In the genomic region with DNA sequence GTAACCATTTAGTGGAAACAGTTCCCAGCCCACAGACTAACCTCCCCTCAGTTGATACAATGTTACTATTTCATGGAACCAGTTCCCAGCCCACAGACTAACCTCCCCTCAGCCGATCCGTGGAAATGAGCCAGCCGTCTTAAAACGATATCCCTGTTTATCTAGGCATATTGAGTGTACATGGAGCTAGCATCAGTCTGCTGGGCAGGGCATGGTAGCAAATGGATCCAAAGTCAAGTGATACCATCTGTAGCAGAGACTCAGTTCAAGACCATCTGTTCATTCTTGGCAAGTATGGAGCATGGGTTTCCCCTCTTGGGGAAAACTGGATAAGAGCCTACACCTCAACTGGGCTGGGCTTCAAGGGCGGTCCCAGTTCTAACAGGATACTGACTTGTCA, we compare ENCODE assay signal across 13 mouse cellular contexts. TPM values are rescaled to one million over a fixed set of nuclear protein-coding genes. Genes with fewer than 3 reads are reported as not detected.
DNase-seq lines count a peak whose midpoint lies in the region; ATAC-seq lines count a peak whose summit lies in the region.
"Had no signal": no experiment of that assay in that cellular context is flagged by ENCODE, and none has a peak within 500 bp of the region (broad histone marks: within the 10 kb centered on the region; RNA-seq: fewer than 3 reads in every experiment).

No protein-coding gene starts in this region.

- H3K4me2 ChIP-seq in kidney, embryonic 14.5 days (replicated peaks; ENCODE audit: low read depth, low read length): no peak overlapping the region
- H3K4me2 ChIP-seq: embryonic facial prominence, embryonic 13.5 days; limb, embryonic 15.5 days had no signal

- peak; percentile 6 to 21 for DNase-seq in heart, adult 9 months (ENCODE audit: low spot score in 2 of 2)
- no peak for DNase-seq in heart, postnatal 25 days (ENCODE audit: low spot score)
- DNase-seq in cerebellum, postnatal 36 days: peak; percentile 52 to 64
- peak; percentile 15 to 17 for DNase-seq in right cerebral cortex, adult 2 months (ENCODE audit: low spot score in 2 of 2)
- DNase-seq in gastrocnemius, adult 8-10 months (ENCODE audit: low spot score in 2 of 2): no peak
- DNase-seq in urinary bladder, postnatal 4 days (ENCODE audit: low spot score in 2 of 2): no peak
- DNase-seq: gastrocnemius, adult 2 months; lung, postnatal 10 days had no signal

- H3K27me3 ChIP-seq in kidney, embryonic 14.5 days (ENCODE audit: control insufficient read depth, insufficient read depth, low read length): no peaks in the 10 kb centered on the region
- H3K27me3 ChIP-seq: embryonic facial prominence, embryonic 13.5 days; limb, embryonic 15.5 days had no signal

- 81% methylated on average over 5 of the region's 5 CpGs for WGBS in kidney, embryonic 14.5 days

- 0 out of 2 replicates have a peak, but pooled peaks cover 3% of the 10 kb centered on the region for H3K4me1 ChIP-seq in kidney, embryonic 14.5 days (ENCODE audit: control insufficient read depth, insufficient read depth, low read length)
- H3K4me1 ChIP-seq: limb, embryonic 15.5 days had no signal

- H3K27ac ChIP-seq in kidney, embryonic 14.5 days (ENCODE audit: low read depth, low read length): no peak overlapping the region
- H3K27ac ChIP-seq: embryonic facial prominence, embryonic 13.5 days; gastrocnemius, adult 2 months; kidney, postnatal 0 days; limb, embryonic 15.5 days had no signal

- peak; percentile 79 for ATAC-seq in cerebellum, adult (ENCODE audit: insufficient number of reproducible peaks, low FRiP score, low TSS enrichment)
- no peak for ATAC-seq in kidney, embryonic 14.5 days (ENCODE audit: low FRiP score, low TSS enrichment)

- intact Hi-C loops in heart, postnatal 25 days (cut with DNase I): no loop called here

- no peak overlapping the region for H3K9ac ChIP-seq in kidney, embryonic 14.5 days (ENCODE audit: low read depth, low read length)
- H3K9ac ChIP-seq: embryonic facial prominence, embryonic 13.5 days; limb, embryonic 15.5 days had no signal

- H3K9me3 ChIP-seq in kidney, embryonic 14.5 days (ENCODE audit: control insufficient read depth, low read length): no peaks in the 10 kb centered on the region
- H3K9me3 ChIP-seq: embryonic facial prominence, embryonic 13.5 days; limb, embryonic 15.5 days had no signal

- no peak overlapping the region for H3K4me3 ChIP-seq in kidney, embryonic 14.5 days (ENCODE audit: low read length)
- H3K4me3 ChIP-seq: embryonic facial prominence, embryonic 13.5 days; gastrocnemius, adult 2 months; limb, embryonic 15.5 days had no signal

- no peaks in the 10 kb centered on the region for H3K36me3 ChIP-seq in kidney, embryonic 14.5 days (ENCODE audit: control insufficient read depth, insufficient read depth, low read length)
- H3K36me3 ChIP-seq: embryonic facial prominence, embryonic 13.5 days; limb, embryonic 15.5 days had no signal

RNA-seq across cellular contexts. Expression of a gene that starts 44.2 kb away (rescaled TPM):
- total RNA-seq in heart, postnatal 25 days (2021): 10 to 100 TPM; 52.7 to 55.2 TPM
- 82.6 and 86.2 TPM in 2 replicates for polyA plus RNA-seq in kidney, embryonic 14.5 days (2014; fragmentation: Nextera tagmentation; extraction: Ambion mirVana)
- total RNA-seq in gastrocnemius, adult 8-10 months (2022): 10 to 100 TPM; 63.7 to 77.1 (median 71.3) TPM

Comparison
In these comparisons a context has a peak if more than half of its experiments do, and no peak if none do; other contexts are left out.
1. DNase-seq: peak in heart, adult 9 months (2 of 2), cerebellum, postnatal 36 days (2 of 2) and right cerebral cortex, adult 2 months (2 of 2); none in heart, postnatal 25 days (single experiment), gastrocnemius, adult 8-10 months (0 of 2) and urinary bladder, postnatal 4 days (0 of 2).